Mouse (Mus musculus) stomach, postnatal 0 days (tissue): ENCODE data around the gene Maml1.

Source experiments
- CTCF ChIP-seq: IDR thresholded peaks from 2 replicates; pipeline ENCODE4 v1.5.1; 2016; ENCODE audit warnings: antibody characterized with exemption, low read depth, mild to moderate bottlenecking, moderate library complexity
- EP300 ChIP-seq: optimal IDR thresholded peaks from 2 replicates; pipeline ENCODE3; 2016; ENCODE audit warnings: antibody characterized with exemption

DNA sequence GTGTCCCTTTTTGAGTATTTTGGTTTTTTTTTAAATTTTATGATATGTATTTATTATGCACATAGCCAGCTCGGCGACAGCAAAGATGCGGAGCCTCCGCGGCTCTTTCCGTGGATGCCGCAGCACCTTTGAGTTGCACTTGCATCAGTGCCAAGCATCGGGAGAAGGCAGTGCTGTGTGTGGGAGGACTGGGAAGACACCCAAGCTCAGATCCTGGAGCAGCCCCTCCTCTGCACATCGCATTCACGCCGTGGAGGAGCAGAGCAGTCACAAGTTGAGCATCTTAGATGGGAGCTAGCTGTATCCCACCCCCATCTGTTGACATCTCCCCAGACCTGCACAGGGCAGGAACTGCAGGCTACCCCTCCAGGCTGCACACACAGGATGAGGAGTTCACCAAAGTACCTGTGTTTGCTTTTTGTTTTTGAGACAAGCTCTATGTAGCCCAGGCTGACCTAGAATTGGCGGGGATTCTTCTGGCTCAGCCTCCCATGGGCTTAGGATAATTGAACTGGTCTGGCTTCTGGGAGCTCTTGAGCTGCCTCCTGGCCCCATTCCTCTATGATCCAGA lies 38.0 kb downstream of the Maml1 start:
- TF ChIP-seq CTCF (no peak), EP300 (no peak)
